Mouse (Mus musculus): Measurements from ENCODE around the gene Fam207a. TPM values are rescaled to one million over a fixed set of nuclear protein-coding genes. Genes with fewer than 3 reads are reported as not detected.

Fam207a gene
- polyA plus RNA-seq, 1 experiment = 30.5 TPM

- H3K4me3 ChIP-seq (ENCODE audit: insufficient read depth, low read depth, low read length) = no peak overlapping the region
- TF ChIP-seq CTCF (conservative IDR thresholded peaks at IDR 0.05; ENCODE audit: insufficient read depth, insufficient read length, low read depth, low read length) = no peak
- TF ChIP-seq POLR2A (IDR thresholded peaks at IDR 0.05; ENCODE audit: low read depth, low read length) = no peak
- no peak overlapping the region for H3K27ac ChIP-seq (ENCODE audit: insufficient read depth, low read depth, low read length)
- WGBS = 90% methylated on average over 7 of the region's 7 CpGs
- no peaks in the 10 kb centered on the region for H3K27me3 ChIP-seq (replicated peaks; ENCODE audit: control insufficient read depth, insufficient read depth, low read length)
- no peak for DNase-seq
- H3K4me1 ChIP-seq (ENCODE audit: control insufficient read depth, insufficient read depth, low read length) = no peaks in the 10 kb centered on the region
- no peaks in the 10 kb centered on the region for H3K36me3 ChIP-seq (ENCODE audit: control insufficient read depth, insufficient read depth, low read length)
Measured at GRCm38 (mm10) chr10:77448209-77448608, 67.4 kb downstream of the Fam207a start.

- no peak overlapping the region for H3K4me3 ChIP-seq (ENCODE audit: insufficient read depth, low read depth, low read length)
- TF ChIP-seq CTCF (conservative IDR thresholded peaks at IDR 0.05; ENCODE audit: insufficient read depth, insufficient read length, low read depth, low read length) (no peak), POLR2A (IDR thresholded peaks at IDR 0.05; ENCODE audit: low read depth, low read length) (no peak)
- H3K4me1 ChIP-seq (ENCODE audit: control insufficient read depth, insufficient read depth, low read length) = no peaks in the 10 kb centered on the region
- H3K36me3 ChIP-seq (ENCODE audit: control insufficient read depth, insufficient read depth, low read length) = no peaks in the 10 kb centered on the region
- WGBS = 7% methylated on average over 2 of the region's 2 CpGs
- DNase-seq = peak; percentile 30
- no peak overlapping the region for H3K27ac ChIP-seq (ENCODE audit: insufficient read depth, low read depth, low read length)
- no peaks in the 10 kb centered on the region for H3K27me3 ChIP-seq (replicated peaks; ENCODE audit: control insufficient read depth, insufficient read depth, low read length)
Measured at GRCm38 (mm10) chr10:77447755-77448154, 67.8 kb downstream of the Fam207a start.

GRCm38 (mm10) chr10:77442250-77442649 is 73.3 kb downstream of the Fam207a start:
- DNase-seq = peak; percentile 70
- Histone ChIP-seq H3K27me3 (replicated peaks; ENCODE audit: control insufficient read depth, insufficient read depth, low read length) (no peaks in the 10 kb centered on the region), H3K4me1 (ENCODE audit: control insufficient read depth, insufficient read depth, low read length) (peaks cover 5% of the 10 kb centered on the region; the same call in 1 of the 2 replicates), H3K36me3 (ENCODE audit: control insufficient read depth, insufficient read depth, low read length) (no peaks in the 10 kb centered on the region), H3K4me3 (ENCODE audit: insufficient read depth, low read depth, low read length) (no peak overlapping the region), H3K27ac (ENCODE audit: insufficient read depth, low read depth, low read length) (no peak overlapping the region)
- whole genome bisulfite sequencing = 74% methylated on average over 4 of the region's 4 CpGs
- no peak for TF ChIP-seq POLR2A (IDR thresholded peaks at IDR 0.05; ENCODE audit: low read depth, low read length)
- TF ChIP-seq CTCF (conservative IDR thresholded peaks at IDR 0.05; ENCODE audit: insufficient read depth, insufficient read length, low read depth, low read length) = 0 out of 2 replicates have a peak, but pooled peaks have one; percentile 20

GRCm38 (mm10) chr10:77441812-77442211 is 73.8 kb downstream of the Fam207a start:
- peaks cover 5% of the 10 kb centered on the region; the same call in 1 of the 2 replicates for H3K4me1 ChIP-seq (ENCODE audit: control insufficient read depth, insufficient read depth, low read length)
- H3K27me3 ChIP-seq (replicated peaks; ENCODE audit: control insufficient read depth, insufficient read depth, low read length) = no peaks in the 10 kb centered on the region
- H3K4me3 ChIP-seq (ENCODE audit: insufficient read depth, low read depth, low read length) = no peak overlapping the region
- no peak for TF ChIP-seq CTCF (conservative IDR thresholded peaks at IDR 0.05; ENCODE audit: insufficient read depth, insufficient read length, low read depth, low read length)
- TF ChIP-seq POLR2A (IDR thresholded peaks at IDR 0.05; ENCODE audit: low read depth, low read length) = no peak
- no peak overlapping the region for H3K27ac ChIP-seq (ENCODE audit: insufficient read depth, low read depth, low read length)
- 63% methylated on average over 3 of the region's 3 CpGs for WGBS
- no peak for DNase-seq
- no peaks in the 10 kb centered on the region for H3K36me3 ChIP-seq (ENCODE audit: control insufficient read depth, insufficient read depth, low read length)

- DNase-seq = peak; percentile 83
- no peak overlapping the region for H3K4me3 ChIP-seq (ENCODE audit: insufficient read depth, low read depth, low read length)
- no peaks in the 10 kb centered on the region for H3K36me3 ChIP-seq (ENCODE audit: control insufficient read depth, insufficient read depth, low read length)
- no peak overlapping the region for H3K27ac ChIP-seq (ENCODE audit: insufficient read depth, low read depth, low read length)
- H3K27me3 ChIP-seq (replicated peaks; ENCODE audit: control insufficient read depth, insufficient read depth, low read length) = no peaks in the 10 kb centered on the region
- no peak for TF ChIP-seq CTCF (conservative IDR thresholded peaks at IDR 0.05; ENCODE audit: insufficient read depth, insufficient read length, low read depth, low read length)
- no peak for TF ChIP-seq POLR2A (IDR thresholded peaks at IDR 0.05; ENCODE audit: low read depth, low read length)
- WGBS = 29% methylated on average over 19 of the region's 19 CpGs
- peaks cover 5% of the 10 kb centered on the region; the same call in 1 of the 2 replicates for H3K4me1 ChIP-seq (ENCODE audit: control insufficient read depth, insufficient read depth, low read length)
Measured at GRCm38 (mm10) chr10:77440841-77441755, 74.5 kb downstream of the Fam207a start.

GRCm38 (mm10) chr10:77440286-77440685 is 75.3 kb downstream of the Fam207a start:
- Histone ChIP-seq H3K36me3 (ENCODE audit: control insufficient read depth, insufficient read depth, low read length) (no peaks in the 10 kb centered on the region), H3K27ac (ENCODE audit: insufficient read depth, low read depth, low read length) (no peak overlapping the region), H3K4me1 (ENCODE audit: control insufficient read depth, insufficient read depth, low read length) (peaks cover 5% of the 10 kb centered on the region; the same call in 1 of the 2 replicates), H3K4me3 (ENCODE audit: insufficient read depth, low read depth, low read length) (no peak overlapping the region), H3K27me3 (replicated peaks; ENCODE audit: control insufficient read depth, insufficient read depth, low read length) (no peaks in the 10 kb centered on the region)
- TF ChIP-seq POLR2A (IDR thresholded peaks at IDR 0.05; ENCODE audit: low read depth, low read length) (no peak), CTCF (conservative IDR thresholded peaks at IDR 0.05; ENCODE audit: insufficient read depth, insufficient read length, low read depth, low read length) (no peak)
- no peak for DNase-seq
- WGBS = 39% methylated on average over 6 of the region's 6 CpGs

GRCm38 (mm10) chr10:77439026-77439425 is 76.6 kb downstream of the Fam207a start:
- Histone ChIP-seq H3K36me3 (ENCODE audit: control insufficient read depth, insufficient read depth, low read length) (no peaks in the 10 kb centered on the region), H3K4me1 (ENCODE audit: control insufficient read depth, insufficient read depth, low read length) (peaks cover 5% of the 10 kb centered on the region; the same call in 1 of the 2 replicates), H3K4me3 (ENCODE audit: insufficient read depth, low read depth, low read length) (no peak overlapping the region), H3K27me3 (replicated peaks; ENCODE audit: control insufficient read depth, insufficient read depth, low read length) (no peaks in the 10 kb centered on the region), H3K27ac (ENCODE audit: insufficient read depth, low read depth, low read length) (no peak overlapping the region)
- peak; percentile 61 for DNase-seq
- no peak for TF ChIP-seq CTCF (conservative IDR thresholded peaks at IDR 0.05; ENCODE audit: insufficient read depth, insufficient read length, low read depth, low read length)
- TF ChIP-seq POLR2A (IDR thresholded peaks at IDR 0.05; ENCODE audit: low read depth, low read length) = no peak
- 74% methylated on average over 3 of the region's 3 CpGs for WGBS
